Mouse (Mus musculus) inflammation-experienced regulatory T-cells (primary cell): ENCODE measurements around the gene Gm17334. TPM values are rescaled to one million over a fixed set of nuclear protein-coding genes. Genes with fewer than 3 reads are reported as not detected.

Experiments
- polyA plus RNA-seq, 2 experiments: library from polyadenylated mRNA; unstranded; fragments of 100-300 nt; shearing (Covaris generic); gene quantifications; one replicate each; pipeline ENCODE4 v1.2.1; 2017

Gene Gm17334
- polyA plus RNA-seq = 1 to 10 TPM; 1.5 to 2.2 TPM

GRCm38 (mm10) chr11:53773087-53773486 is at the start of gene Gm17334:
Gm17334 (minus strand) TSS chr11:53773187.

DNA sequence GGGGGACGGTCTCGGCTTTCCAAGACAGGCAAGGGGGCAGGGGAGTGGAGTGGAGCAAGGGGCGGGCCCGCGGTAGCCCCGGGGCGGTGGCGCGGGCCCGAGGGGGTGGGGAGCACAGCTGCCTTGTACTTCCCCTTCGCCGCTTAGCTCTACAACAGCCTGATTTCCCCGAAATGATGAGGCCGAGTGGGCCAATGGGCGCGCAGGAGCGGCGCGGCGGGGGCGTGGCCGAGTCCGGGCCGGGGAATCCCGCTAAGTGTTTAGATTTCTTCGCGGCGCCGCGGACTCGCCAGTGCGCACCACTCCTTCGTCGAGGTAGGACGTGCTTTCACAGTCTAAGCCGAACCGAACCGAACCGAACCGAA is 3.2 kb downstream of the Gm17334 start, which contains the start of gene Irf1:
Gene Irf1 (plus strand): TSS at position 255 of the 365 bp plus-strand sequence.

Other genes starting within 250 kb of the Gm17334 start
- 1 to 10 TPM; 7.6 to 7.9 TPM for gene Kif3a, start 205.8 kb downstream of the Gm17334 start, polyA plus RNA-seq
- gene Il4, start 154.5 kb downstream of the Gm17334 start, polyA plus RNA-seq = 100 to 1,000 TPM in 1 of 2 experiments, 1 to 10 TPM in 1; 4.6 to 100 TPM
- gene Il13, start 138.5 kb downstream of the Gm17334 start, polyA plus RNA-seq = under 1 TPM in 1 of 2 experiments, not detected in 1; 0.39 TPM
- 10 to 100 TPM; 43.5 to 44.4 TPM for gene Rad50, start 65.9 kb downstream of the Gm17334 start, polyA plus RNA-seq
- not detected for gene Il5, start 52.4 kb downstream of the Gm17334 start, polyA plus RNA-seq
- gene Irf1, start 3.2 kb downstream of the Gm17334 start, polyA plus RNA-seq = 100 to 1,000 TPM; 400 to 431 TPM
- gene Gm12216, start 86.1 kb upstream of the Gm17334 start, polyA plus RNA-seq = 10 to 100 TPM; 31.6 to 40.9 TPM
- 10 to 100 TPM; 18.3 to 30.9 TPM for gene Slc22a5, start 118.5 kb upstream of the Gm17334 start, polyA plus RNA-seq
- gene Slc22a21, start 207.1 kb upstream of the Gm17334 start, polyA plus RNA-seq = 1 to 10 TPM in 1 of 2 experiments, under 1 TPM in 1; 0.80 to 8.8 TPM